Mouse (Mus musculus) left cerebral cortex, postnatal 14 days (tissue): ENCODE measurements at regions not wholly inside any gene's neighbourhood (a gene's known extent, or its start where the extent isn't known, plus 50 kb on each side); places are given as distances from the start of the nearest gene placed in this dataset.

Experiments
- DNase-seq, 2 experiments: peaks; one replicate each; pipeline ENCODE4 v3.0.0; 2021 to 2022; ENCODE audit warnings: low spot score in 2 of 2, mixed read lengths in 1 of 2
- intact Hi-C: fragments of 180-260 bp; cut with DNase I; formaldehyde crosslinking; loops from one replicate; pipeline ENCODE4 v1.15.1; 2025

DNA sequence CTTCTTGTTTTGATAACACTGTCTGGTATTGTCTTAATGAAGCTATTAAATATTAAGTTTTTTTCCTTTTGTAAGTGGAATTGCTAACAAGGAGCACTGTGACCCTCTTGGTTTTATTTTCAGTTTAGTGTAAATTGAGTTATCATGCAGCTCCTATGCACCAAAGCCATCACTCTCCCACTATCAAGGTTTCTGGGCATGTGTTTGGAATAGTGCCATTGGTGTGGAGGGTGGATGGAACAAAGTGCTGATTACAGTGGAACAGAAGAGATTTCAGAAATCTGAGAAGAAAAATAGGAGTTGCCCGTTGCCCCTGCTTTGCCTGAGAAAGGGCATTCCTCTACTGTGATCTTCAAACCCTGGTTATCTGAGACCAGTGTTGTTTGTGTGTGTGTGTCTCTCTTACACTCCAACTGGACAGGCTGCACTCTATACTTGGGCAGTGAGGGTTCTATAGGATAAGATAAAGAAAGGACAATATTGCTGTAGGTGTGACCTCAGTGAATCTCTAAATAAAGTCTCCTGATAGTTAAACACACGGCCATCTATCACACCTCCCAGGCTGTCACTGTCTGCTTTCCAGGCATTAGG, 414.3 kb upstream of the Nr2f2 start:
- DNase-seq = no peak
- intact Hi-C loops = no loop called here

DNA sequence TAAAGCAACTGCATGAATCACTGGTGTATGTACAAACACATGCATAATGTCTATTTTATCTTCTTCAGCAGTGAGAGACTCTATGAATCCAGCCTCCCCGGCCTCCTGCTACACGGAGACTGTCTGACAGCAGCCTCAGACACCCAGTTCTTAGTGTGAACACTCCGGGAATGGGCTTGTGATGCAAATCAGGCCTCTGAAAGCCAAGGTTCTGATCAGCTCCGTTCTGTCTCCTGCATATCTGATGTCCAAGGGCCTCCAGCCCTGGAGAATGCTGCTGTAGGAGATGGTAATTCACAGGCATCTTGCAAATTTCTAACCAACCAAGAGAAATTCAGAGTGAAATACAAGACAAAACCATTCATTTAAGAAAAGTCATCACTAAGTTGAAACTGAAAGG, 411.2 kb upstream of the Nr2f2 start:
- intact Hi-C loops = no loop called here
- DNase-seq = no peak

DNA sequence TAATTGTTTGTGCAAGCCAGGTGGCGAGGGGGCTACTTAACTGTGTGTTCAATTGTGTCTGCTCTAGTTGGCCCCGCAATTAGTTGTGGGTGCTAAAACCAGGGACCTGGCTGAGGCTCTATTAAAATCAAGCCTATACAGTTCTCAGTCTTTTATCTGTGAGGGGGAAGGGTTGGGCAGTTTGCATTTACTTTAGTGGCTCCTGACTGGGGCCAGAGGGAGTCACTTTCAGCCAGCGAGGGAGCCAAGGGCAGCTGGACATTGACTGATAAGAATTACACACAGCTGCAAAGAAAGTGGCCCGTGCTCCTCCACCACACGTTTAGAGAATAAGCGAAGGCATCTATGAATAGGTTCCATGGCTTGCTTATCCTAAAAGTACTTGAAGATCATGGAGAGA, 403.1 kb upstream of the Nr2f2 start:
- no peak for DNase-seq
- intact Hi-C loops = no loop called here

DNA sequence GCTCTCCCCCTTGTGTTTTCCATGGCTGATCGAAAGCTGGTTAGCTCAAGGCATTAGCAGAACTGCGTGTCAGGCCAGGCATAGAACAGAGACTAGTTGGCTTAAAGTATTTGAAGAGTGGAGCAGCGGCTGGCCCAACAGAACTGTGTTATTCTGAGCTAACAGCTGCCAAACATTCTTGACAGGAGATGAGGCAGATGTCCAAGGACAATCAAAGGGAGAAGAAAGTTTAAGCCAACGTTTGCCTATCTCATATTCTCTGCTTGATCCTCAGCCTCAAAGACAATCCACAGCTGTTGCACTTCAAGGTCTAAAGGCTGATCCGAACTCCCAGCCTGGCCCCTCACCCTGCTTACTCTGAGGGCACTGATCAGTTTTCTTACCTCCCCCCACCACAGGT, 401.2 kb upstream of the Nr2f2 start:
- intact Hi-C loops = no loop called here

GRCm38 (mm10) chr7:70756676-70757075, 390.1 kb upstream of the Nr2f2 start:
- DNase-seq = no peak
- intact Hi-C loops = no loop called here

More for the DNA sequence above, 401.2 kb upstream of the Nr2f2 start:
- no peak for DNase-seq

DNA sequence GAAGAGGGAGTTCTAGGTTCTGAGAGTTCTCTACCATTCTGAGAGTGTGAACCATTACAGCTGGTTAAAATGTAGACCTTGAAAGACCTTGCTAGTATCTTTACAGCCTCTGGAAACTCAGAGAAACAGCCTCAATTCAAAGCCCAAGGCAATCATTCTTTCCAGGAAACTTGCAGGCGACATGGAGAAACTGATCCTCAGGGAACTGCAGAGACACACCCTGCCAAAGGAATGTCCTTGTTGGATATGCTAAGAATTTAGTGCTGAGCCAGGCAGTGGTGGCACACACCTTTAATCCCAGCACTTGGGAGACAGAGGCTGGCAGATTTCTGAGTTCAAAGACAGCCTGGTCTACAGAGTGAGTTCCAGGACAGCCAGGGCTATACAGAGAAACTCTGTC, 388.3 kb upstream of the Nr2f2 start:
- intact Hi-C loops = no loop called here
- DNase-seq = no peak

GRCm38 (mm10) chr7:70752802-70753218, 386.3 kb upstream of the Nr2f2 start:
- intact Hi-C loops = no loop called here
- no peak for DNase-seq

DNA sequence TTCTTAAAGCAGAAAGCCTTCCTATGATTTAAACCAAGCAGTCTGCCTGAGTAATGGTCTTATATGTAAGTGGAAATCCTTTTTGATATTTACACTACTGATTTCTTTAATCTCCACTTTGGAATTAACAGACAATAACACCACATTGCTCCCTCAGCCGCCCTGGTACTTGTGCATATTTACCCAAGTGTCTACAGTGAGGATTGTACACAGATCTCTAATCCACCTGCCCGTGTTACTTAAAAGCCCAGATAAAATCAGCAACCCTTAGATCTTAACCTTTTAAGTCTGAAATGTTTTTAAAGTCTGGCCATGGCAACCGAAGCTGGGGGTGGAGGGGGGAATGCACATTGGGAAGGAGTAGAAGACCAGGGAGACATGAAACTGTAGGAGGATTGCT, 382.3 kb upstream of the Nr2f2 start:
- intact Hi-C loops = no loop called here
- DNase-seq = no peak

DNA sequence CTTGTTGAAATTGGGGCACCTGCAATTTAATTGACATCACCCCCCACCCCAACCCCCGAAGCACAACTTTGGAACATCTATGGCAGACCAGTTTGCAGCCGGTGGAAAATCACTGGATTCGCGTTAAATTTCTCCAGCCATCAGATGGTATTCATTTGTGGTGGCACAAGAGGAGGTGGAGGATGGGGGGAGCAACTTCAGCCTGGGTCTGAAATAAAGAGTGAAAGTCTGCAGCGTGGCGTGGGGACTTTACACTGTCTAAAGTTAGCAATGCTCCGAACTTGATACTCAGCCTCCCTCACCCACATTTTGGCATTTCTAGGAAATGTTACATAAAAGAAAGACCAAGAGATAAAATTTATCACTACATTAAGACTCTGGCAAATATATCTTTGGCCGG, 381.8 kb upstream of the Nr2f2 start:
- intact Hi-C loops = no loop called here
- no peak for DNase-seq

DNA sequence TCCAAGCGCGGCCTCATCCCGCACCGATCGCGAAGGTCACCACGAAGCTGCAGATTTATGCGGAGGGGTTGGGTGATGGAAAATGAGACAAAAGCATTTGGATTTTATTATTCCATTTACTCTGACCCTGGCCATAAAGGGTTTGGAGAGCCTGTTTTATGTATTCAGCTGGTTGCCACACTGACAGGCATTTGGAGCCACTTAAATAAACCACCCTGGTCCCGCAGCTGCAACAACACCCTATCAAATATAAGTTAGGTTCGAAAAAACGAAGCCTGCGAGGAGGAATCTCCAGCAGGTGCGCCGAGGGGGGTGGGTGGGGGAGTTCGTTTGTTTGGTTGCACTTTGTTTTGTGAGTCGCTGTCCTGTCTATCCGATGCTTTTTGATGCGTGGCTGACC, 377.8 kb upstream of the Nr2f2 start:
- intact Hi-C loops = no loop called here
- no peak for DNase-seq

DNA sequence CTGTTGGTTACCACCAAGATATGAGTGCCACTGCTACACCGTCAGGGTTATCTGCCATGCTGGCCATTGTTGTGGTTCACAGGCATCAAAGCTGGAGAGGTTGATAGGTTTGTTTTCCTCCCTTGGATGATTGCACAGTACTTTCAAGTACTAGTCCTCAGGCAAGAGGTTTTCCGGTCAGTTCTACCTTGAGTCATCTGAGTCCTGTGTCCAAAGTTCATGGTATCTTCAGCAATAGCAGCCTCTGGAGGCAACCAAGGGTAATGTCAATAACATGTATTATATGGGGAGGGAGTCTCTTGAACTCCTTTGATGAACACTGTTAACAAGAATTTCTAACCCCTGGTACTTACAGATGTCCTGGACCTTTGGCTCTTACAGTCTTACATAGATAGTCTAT, 369.1 kb upstream of the Nr2f2 start:
- no peak for DNase-seq
- intact Hi-C loops = no loop called here

DNA sequence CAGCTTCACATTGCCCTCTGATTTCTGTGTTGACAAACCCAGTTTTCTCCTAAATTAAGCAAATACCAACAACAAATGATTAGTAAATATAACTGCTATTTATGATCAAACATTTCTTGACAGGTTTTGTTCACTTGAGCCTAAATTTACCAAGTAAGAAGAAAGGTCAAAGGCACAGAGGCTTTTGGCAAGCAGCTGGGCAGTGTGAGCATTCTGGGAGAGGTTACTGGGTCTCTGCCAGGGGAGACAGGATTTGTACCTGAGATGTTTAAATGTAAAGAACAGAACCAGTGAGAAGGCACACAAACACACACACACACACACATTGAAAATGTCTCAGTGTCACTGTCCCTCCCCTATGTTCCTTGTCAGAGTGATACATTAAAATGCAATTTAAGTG, 367.0 kb upstream of the Nr2f2 start:
- DNase-seq = no peak
- intact Hi-C loops = no loop called here

DNA sequence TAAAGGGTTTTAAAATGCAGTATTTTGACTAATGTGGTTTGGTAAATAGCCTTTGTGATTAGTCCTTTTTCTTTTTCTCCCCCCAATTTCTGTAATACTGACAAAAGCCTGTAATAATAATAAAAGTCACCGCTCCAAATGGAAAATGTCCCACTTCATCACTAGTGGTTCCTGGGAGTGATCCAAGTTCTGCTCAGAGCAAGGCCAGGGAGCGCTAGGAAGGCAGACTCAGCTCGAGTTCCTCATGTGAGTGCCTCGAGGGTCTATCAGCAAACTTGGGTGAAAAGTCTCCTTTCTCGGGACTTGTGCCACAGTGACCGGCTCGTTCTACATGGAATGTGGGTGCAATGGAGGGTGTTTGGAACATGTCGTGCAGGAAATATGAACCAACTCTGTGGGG, 363.4 kb upstream of the Nr2f2 start:
- intact Hi-C loops = no loop called here
- DNase-seq = no peak

GRCm38 (mm10) chr7:70718149-70718765, 351.7 kb upstream of the Nr2f2 start:
- intact Hi-C loops = no loop called here

GRCm38 (mm10) chr7:70717608-70718007, 351.1 kb upstream of the Nr2f2 start:
- DNase-seq = no peak
- intact Hi-C loops = no loop called here

More at GRCm38 (mm10) chr7:70718149-70718765, 351.7 kb upstream of the Nr2f2 start:
- peak in 1 of 2 experiments; percentile 8 for DNase-seq

- intact Hi-C loops = no loop called here
- no peak for DNase-seq
These were observed 350.4 kb upstream of the Nr2f2 start for GRCm38 (mm10) chr7:70716811-70717458.

DNA sequence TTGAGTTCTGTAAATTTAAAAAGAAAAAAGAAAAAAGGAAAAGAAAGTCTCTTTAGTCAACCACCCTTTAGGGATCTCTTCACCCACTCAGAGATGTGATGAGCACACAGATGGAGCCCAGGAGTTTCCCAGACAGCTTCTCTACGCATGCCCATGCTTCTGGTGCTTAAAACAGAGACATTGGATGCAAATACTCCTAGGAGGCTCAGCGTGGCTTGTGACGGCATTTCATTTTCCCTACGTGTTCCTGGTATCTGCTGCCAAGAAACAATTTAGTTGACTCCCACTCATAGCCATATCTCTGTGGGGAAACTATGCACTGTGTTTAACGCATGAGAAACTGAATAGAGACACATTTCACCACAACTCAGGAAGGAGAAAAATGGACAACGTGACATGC, 345.6 kb upstream of the Nr2f2 start:
- intact Hi-C loops = no loop called here
- DNase-seq = peak; percentile 71 to 88

DNA sequence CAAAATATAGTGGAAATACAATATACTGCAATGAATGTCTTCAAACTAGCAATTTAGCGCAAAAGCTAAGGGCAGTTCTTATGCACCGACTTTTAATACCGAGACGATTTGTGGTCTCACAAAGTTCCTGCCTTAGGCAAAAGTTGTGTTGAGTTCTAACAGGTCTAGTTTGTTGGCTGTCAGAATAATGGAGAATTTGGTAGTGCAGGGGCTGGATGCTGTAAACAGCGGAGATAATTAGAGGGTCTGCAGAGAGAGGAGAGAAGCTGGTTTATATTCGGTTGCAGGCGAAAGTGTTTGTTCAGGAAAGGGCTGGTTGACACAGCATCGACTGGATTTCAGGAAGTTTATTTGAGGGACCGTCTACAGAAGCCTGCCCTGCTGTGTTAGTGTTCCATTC, 339.7 kb upstream of the Nr2f2 start:
- intact Hi-C loops = no loop called here
- no peak for DNase-seq

DNA sequence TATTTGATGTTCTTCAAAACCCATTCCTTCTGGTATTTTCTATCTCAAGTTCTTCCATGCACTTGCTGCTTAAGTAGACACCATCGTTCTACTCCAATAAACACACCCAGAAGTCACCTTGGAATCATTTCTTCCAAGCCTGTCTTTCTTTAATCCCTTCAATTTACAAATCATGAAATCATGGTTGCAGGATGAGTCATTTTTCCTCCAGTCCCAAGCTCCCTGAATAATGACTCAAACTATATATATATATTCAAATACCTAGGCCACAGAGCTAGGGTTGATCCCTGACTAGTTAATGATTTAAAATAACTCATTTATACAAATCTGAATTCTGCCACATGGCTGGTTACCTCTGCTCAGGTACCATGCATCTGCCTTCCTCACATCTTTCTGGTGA, 337.2 kb upstream of the Nr2f2 start:
- intact Hi-C loops = no loop called here
- DNase-seq = no peak

- intact Hi-C loops = no loop called here
- no peak for DNase-seq
These were observed 333.9 kb upstream of the Nr2f2 start for GRCm38 (mm10) chr7:70700461-70700860.

- intact Hi-C loops = no loop called here
- no peak for DNase-seq
These were observed 332.9 kb upstream of the Nr2f2 start for GRCm38 (mm10) chr7:70699391-70699790.
